Mouse (Mus musculus) forebrain, embryonic 11.5 days (tissue): ENCODE results near the gene Mcm3. TPM values are rescaled to one million over a fixed set of nuclear protein-coding genes. Genes with fewer than 3 reads are reported as not detected.

Experiments
- ATAC-seq: fragments of 200-750 bp; cut with Nextera tagmentation; replicated peaks from 2 replicates; pipeline ENCODE4 v1.8.0; 2017; ENCODE audit warnings: moderate TSS enrichment; ENCODE audit not compliant: low FRiP score
- DNase-seq: peaks from one replicate; pipeline ENCODE4 v3.0.0-alpha.2; 2017; ENCODE audit warnings: low spot score
- H3K27ac ChIP-seq: fragments of 300-500 bp; sonication (generic); 2 replicates; pipeline ENCODE4 v1.5.1; 2014; ENCODE audit warnings: low read depth, low read length
- H3K27me3 ChIP-seq: fragments of 300-500 bp; sonication (generic); 2 replicates; pipeline ENCODE4 v1.6.1; 2014; ENCODE audit warnings: mild to moderate bottlenecking, low read length, mixed read lengths; ENCODE audit not compliant: control insufficient read depth, insufficient read depth
- H3K36me3 ChIP-seq: fragments of 300-500 bp; sonication (generic); 2 replicates; pipeline ENCODE4 v1.6.1; 2014; ENCODE audit warnings: mild to moderate bottlenecking, low read length, moderate library complexity, mixed read lengths; ENCODE audit not compliant: control insufficient read depth, insufficient read depth
- H3K4me1 ChIP-seq: fragments of 300-500 bp; sonication (generic); replicated peaks from 2 replicates; pipeline ENCODE4 v1.6.1; 2014; ENCODE audit warnings: low read length, mixed read lengths; ENCODE audit not compliant: control insufficient read depth, insufficient read depth
- H3K4me2 ChIP-seq: fragments of 300-500 bp; sonication (generic); 2 replicates; pipeline ENCODE4 v1.6.1; 2014; ENCODE audit warnings: low read depth, mild to moderate bottlenecking, low read length, moderate library complexity, mixed read lengths; ENCODE audit not compliant: severe bottlenecking
- H3K4me3 ChIP-seq: fragments of 300-500 bp; sonication (generic); 2 replicates; pipeline ENCODE4 v1.5.1; 2014; ENCODE audit warnings: low read depth, low read length
- H3K9ac ChIP-seq: fragments of 300-500 bp; sonication (generic); 2 replicates; pipeline ENCODE4 v1.6.1; 2014; ENCODE audit warnings: low read length
- H3K9me3 ChIP-seq: fragments of 300-500 bp; sonication (generic); 2 replicates; pipeline ENCODE4 v1.6.1; 2016; ENCODE audit warnings: low read length, mixed read lengths; ENCODE audit not compliant: control insufficient read depth
- WGBS: fragments of 180-500 bp; shearing (Covaris S2); extraction: QIAGEN DNeasy Blood & Tissue Kit; methylation state at CpG from one replicate; pipeline ENCODE4 v1.1.7; 2014; 5-methylcytosine and 5-hydroxymethylcytosine counted together
- polyA plus RNA-seq: library from polyadenylated mRNA; unstranded; fragments of >200 nt; fragmentation: Nextera tagmentation; extraction: Ambion mirVana; gene quantifications from 2 replicates; pipeline ENCODE4 v1.2.1, GENCODE M21; 2014

Mcm3 gene
- polyA plus RNA-seq, 1 experiment from 2014 or later: 234 TPM

GRCm38 (mm10) chr1:20820959-20821358, 847 bp upstream of the Mcm3 start:
- H3K4me2 ChIP-seq: no peak overlapping the region
- H3K4me1 ChIP-seq: no peaks in the 10 kb centered on the region; the same call in 1 of the 2 replicates
- no peaks in the 10 kb centered on the region for H3K27me3 ChIP-seq
- DNase-seq (no peak), ATAC-seq (no peak)
- H3K36me3 ChIP-seq: peaks cover 5% of the 10 kb centered on the region; the same call in 1 of the 2 replicates
- H3K27ac ChIP-seq: no peak overlapping the region
- H3K9me3 ChIP-seq: no peaks in the 10 kb centered on the region
- H3K9ac ChIP-seq: no peak overlapping the region
- 90% methylated on average over 4 of the region's 4 CpGs for WGBS
- H3K4me3 ChIP-seq: no peak overlapping the region

GRCm38 (mm10) chr1:20817596-20817995, 2.5 kb downstream of the Mcm3 start:
- peaks cover 5% of the 10 kb centered on the region; the same call in 1 of the 2 replicates for H3K36me3 ChIP-seq
- no peak for DNase-seq

GRCm38 (mm10) chr1:20817172-20817571, 2.9 kb downstream of the Mcm3 start:
- H3K4me2 ChIP-seq: no peak overlapping the region
- H3K36me3 ChIP-seq: peaks cover 5% of the 10 kb centered on the region; the same call in 1 of the 2 replicates
- ATAC-seq (no peak), DNase-seq (no peak)
- no peak overlapping the region for H3K4me3 ChIP-seq
- no peaks in the 10 kb centered on the region for H3K27me3 ChIP-seq
- no peak overlapping the region for H3K9ac ChIP-seq
- H3K27ac ChIP-seq: no peak overlapping the region; the same call in 1 of the 2 replicates
- H3K4me1 ChIP-seq: no peaks in the 10 kb centered on the region
- 87% methylated on average over 9 of the region's 9 CpGs for WGBS
- H3K9me3 ChIP-seq: no peaks in the 10 kb centered on the region

More at GRCm38 (mm10) chr1:20817596-20817995, 2.5 kb downstream of the Mcm3 start:
- no peak overlapping the region; the same call in 1 of the 2 replicates for H3K27ac ChIP-seq
- H3K9me3 ChIP-seq: no peaks in the 10 kb centered on the region
- ATAC-seq: no peak
- H3K27me3 ChIP-seq: no peaks in the 10 kb centered on the region
- H3K4me3 ChIP-seq: no peak overlapping the region
- H3K4me1 ChIP-seq: no peaks in the 10 kb centered on the region
- no peak overlapping the region for H3K9ac ChIP-seq
- 61% methylated on average over 12 of the region's 12 CpGs for WGBS
- no peak overlapping the region for H3K4me2 ChIP-seq

GRCm38 (mm10) chr1:20814521-20814920, 5.6 kb downstream of the Mcm3 start:
- Histone ChIP-seq H3K4me3 (no peak overlapping the region), H3K36me3 (peaks cover 15% of the 10 kb centered on the region)
- ATAC-seq: no peak

GRCm38 (mm10) chr1:20804526-20804925, 15.6 kb downstream of the Mcm3 start:
- no peaks in the 10 kb centered on the region for H3K27me3 ChIP-seq
- no peak overlapping the region for H3K27ac ChIP-seq
- H3K9ac ChIP-seq: no peak overlapping the region
- DNase-seq: no peak
- no peak overlapping the region for H3K4me3 ChIP-seq
- H3K4me1 ChIP-seq: no peaks in the 10 kb centered on the region
- no peak for ATAC-seq
- peaks cover 21% of the 10 kb centered on the region for H3K36me3 ChIP-seq
- H3K9me3 ChIP-seq: no peaks in the 10 kb centered on the region
- WGBS: 94% methylated on average over 10 of the region's 10 CpGs
- no peak overlapping the region for H3K4me2 ChIP-seq

More at GRCm38 (mm10) chr1:20814521-20814920, 5.6 kb downstream of the Mcm3 start:
- Histone ChIP-seq H3K9me3 (no peaks in the 10 kb centered on the region), H3K27me3 (no peaks in the 10 kb centered on the region), H3K4me2 (no peak overlapping the region), H3K9ac (no peak overlapping the region), H3K4me1 (no peaks in the 10 kb centered on the region), H3K27ac (no peak overlapping the region)
- 94% methylated on average over 8 of the region's 8 CpGs for WGBS
- DNase-seq: no peak

GRCm38 (mm10) chr1:20801682-20802390, 18.3 kb downstream of the Mcm3 start:
- Histone ChIP-seq H3K4me1 (no peaks in the 10 kb centered on the region), H3K4me3 (no peak overlapping the region), H3K9me3 (no peaks in the 10 kb centered on the region), H3K4me2 (no peak overlapping the region), H3K27me3 (no peaks in the 10 kb centered on the region), H3K27ac (no peak overlapping the region), H3K36me3 (peaks cover 21% of the 10 kb centered on the region), H3K9ac (no peak overlapping the region)
- 85% methylated on average over 8 of the region's 8 CpGs for WGBS
- DNase-seq (no peak), ATAC-seq (no peak; the same call in 1 of the 2 replicates)

GRCm38 (mm10) chr1:20801275-20801674, 18.8 kb downstream of the Mcm3 start:
- Histone ChIP-seq H3K4me3 (no peak overlapping the region), H3K9ac (no peak overlapping the region), H3K27me3 (no peaks in the 10 kb centered on the region), H3K4me1 (no peaks in the 10 kb centered on the region), H3K36me3 (peaks cover 19% of the 10 kb centered on the region), H3K27ac (no peak overlapping the region), H3K4me2 (no peak overlapping the region), H3K9me3 (no peaks in the 10 kb centered on the region)
- ATAC-seq (no peak), DNase-seq (no peak)
- WGBS: 100% methylated on average over 2 of the region's 2 CpGs

GRCm38 (mm10) chr1:20795178-20795577, 24.9 kb downstream of the Mcm3 start:
- H3K9ac ChIP-seq: no peak overlapping the region
- ATAC-seq (no peak), DNase-seq (no peak)
- peaks cover 3% of the 10 kb centered on the region; the same call in 1 of the 2 replicates for H3K36me3 ChIP-seq
- WGBS: 94% methylated on average over 5 of the region's 5 CpGs
- H3K4me3 ChIP-seq: no peak overlapping the region
- H3K9me3 ChIP-seq: no peaks in the 10 kb centered on the region
- no peaks in the 10 kb centered on the region for H3K4me1 ChIP-seq
- no peaks in the 10 kb centered on the region for H3K27me3 ChIP-seq
- H3K4me2 ChIP-seq: no peak overlapping the region
- H3K27ac ChIP-seq: no peak overlapping the region

GRCm38 (mm10) chr1:20794760-20795159, 25.4 kb downstream of the Mcm3 start:
- 97% methylated on average over 4 of the region's 4 CpGs for WGBS
- no peak overlapping the region for H3K9ac ChIP-seq
- no peak for DNase-seq
- no peaks in the 10 kb centered on the region for H3K9me3 ChIP-seq
- no peak overlapping the region for H3K27ac ChIP-seq
- H3K27me3 ChIP-seq: no peaks in the 10 kb centered on the region
- no peak overlapping the region for H3K4me3 ChIP-seq
- H3K4me2 ChIP-seq: no peak overlapping the region
- H3K36me3 ChIP-seq: no peaks in the 10 kb centered on the region
- ATAC-seq: no peak
- H3K4me1 ChIP-seq: no peaks in the 10 kb centered on the region
